In genomic region chr14:67536787-67537659, GRCm38 (mm10) we compare ENCODE assay signal across 9 mouse cellular contexts.
A peak's percentile ranks its signal among the peaks of the same experiment; 100 is the strongest.
DNase-seq lines count a peak whose midpoint lies in the region; ATAC-seq lines count a peak whose summit lies in the region.
"Had no signal": no experiment of that assay in that cellular context is flagged by ENCODE, and none has a peak within 500 bp of the region (broad histone marks: within the 10 kb centered on the region; RNA-seq: fewer than 3 reads in every experiment).

No protein-coding gene starts in this region.

- H3K4me2 ChIP-seq in forebrain, embryonic 14.5 days (ENCODE audit: low read length) = no peak overlapping the region
- H3K4me2 ChIP-seq in neural tube, embryonic 15.5 days = no peak overlapping the region

- intact Hi-C loops in heart, postnatal 36 days (cut with DNase I) = no loop called here
- intact Hi-C loops in left cerebral cortex, postnatal 4 days (cut with DNase I) = no loop called here

- no peaks in the 10 kb centered on the region for H3K27me3 ChIP-seq in forebrain, embryonic 14.5 days (replicated peaks; ENCODE audit: control insufficient read depth, insufficient read depth, low read length)
- no peaks in the 10 kb centered on the region for H3K27me3 ChIP-seq in neural tube, embryonic 15.5 days (replicated peaks)

- no peak overlapping the region for H3K9ac ChIP-seq in forebrain, embryonic 14.5 days (ENCODE audit: low read length)
- no peak overlapping the region for H3K9ac ChIP-seq in neural tube, embryonic 15.5 days (replicated peaks)

- no peaks in the 10 kb centered on the region for H3K36me3 ChIP-seq in forebrain, embryonic 14.5 days (ENCODE audit: control insufficient read depth, insufficient read depth, low read length)
- H3K36me3 ChIP-seq in neural tube, embryonic 15.5 days = no peaks in the 10 kb centered on the region

- H3K4me1 ChIP-seq in forebrain, embryonic 14.5 days (ENCODE audit: control insufficient read depth, insufficient read depth, low read length) = peaks cover 10% of the 10 kb centered on the region
- peaks cover 27% of the 10 kb centered on the region for H3K4me1 ChIP-seq in neural tube, embryonic 15.5 days

- peak; percentile 50 for DNase-seq in layer of hippocampus, adult 11-12 months (ENCODE audit: low spot score)
- no peak for DNase-seq in layer of hippocampus, adult 9-10 months (ENCODE audit: low spot score)
- DNase-seq in forebrain, embryonic 14.5 days (ENCODE audit: low spot score) = peak; percentile 88
- DNase-seq in heart, postnatal 36 days = peak; percentile 46 to 47
- peak; percentile 94 for DNase-seq in left cerebral cortex, postnatal 4 days
- no peak for DNase-seq in thymus, postnatal 14 days
- DNase-seq in thymus, postnatal 36 days = no peak

- ATAC-seq in forebrain, embryonic 14.5 days = peak; percentile 81
- peak; percentile 75 for ATAC-seq in neural tube, embryonic 15.5 days (ENCODE audit: low FRiP score)

- peak overlapping the region; percentile 44; the same call in 1 of the 2 replicates for H3K27ac ChIP-seq in forebrain, embryonic 14.5 days (ENCODE audit: low read depth, low read length)
- H3K27ac ChIP-seq in neural tube, embryonic 15.5 days (replicated peaks) = peak overlapping the region; percentile 64
- H3K27ac ChIP-seq: macrophage had no signal

- no peak overlapping the region for H3K4me3 ChIP-seq in forebrain, embryonic 14.5 days (ENCODE audit: low read depth, low read length)
- H3K4me3 ChIP-seq in neural tube, embryonic 15.5 days (replicated peaks) = no peak overlapping the region

- WGBS in forebrain, embryonic 14.5 days = 13% methylated on average over 8 of the region's 8 CpGs
- 21% methylated on average over 8 of the region's 8 CpGs for WGBS in neural tube, embryonic 15.5 days

- H3K9me3 ChIP-seq in forebrain, embryonic 14.5 days (replicated peaks; ENCODE audit: control insufficient read depth, low read length) = no peaks in the 10 kb centered on the region
- no peaks in the 10 kb centered on the region for H3K9me3 ChIP-seq in neural tube, embryonic 15.5 days (replicated peaks)

Comparison
In these comparisons a context has a peak if more than half of its experiments do, and no peak if none do; other contexts are left out.
1. DNase-seq: peak in layer of hippocampus, adult 11-12 months (single experiment), forebrain, embryonic 14.5 days (single experiment), heart, postnatal 36 days (2 of 2) and left cerebral cortex, postnatal 4 days (single experiment); none in layer of hippocampus, adult 9-10 months (single experiment), thymus, postnatal 14 days (single experiment) and thymus, postnatal 36 days (0 of 2).